Mouse (Mus musculus) embryonic facial prominence, embryonic 15.5 days (tissue): Measurements from ENCODE around the gene Lpp. TPM values are rescaled to one million over a fixed set of nuclear protein-coding genes. Genes with fewer than 3 reads are reported as not detected.

Experiments used
- ATAC-seq: fragments of 200-750 bp; cut with Nextera tagmentation; 2 replicates; pipeline ENCODE4 v1.8.0; 2017; ENCODE audit warnings: low read depth, moderate TSS enrichment; ENCODE audit not compliant: insufficient number of reproducible peaks, low FRiP score, low TSS enrichment
- H3K27ac ChIP-seq: fragments of 300-500 bp; sonication (generic); replicated peaks from 2 replicates; pipeline ENCODE4 v1.5.1; 2015; ENCODE audit warnings: mild to moderate bottlenecking, inconsistent platforms
- H3K27me3 ChIP-seq: fragments of 300-500 bp; sonication (generic); 2 replicates; pipeline ENCODE4 v1.6.1; 2015; ENCODE audit warnings: inconsistent platforms
- H3K36me3 ChIP-seq: fragments of 300-500 bp; sonication (generic); 2 replicates; pipeline ENCODE4 v1.6.1; 2015; ENCODE audit warnings: mild to moderate bottlenecking, inconsistent platforms
- H3K4me1 ChIP-seq: fragments of 300-500 bp; sonication (generic); 2 replicates; pipeline ENCODE4 v1.6.1; 2015; ENCODE audit warnings: inconsistent platforms
- H3K4me2 ChIP-seq: fragments of 300-500 bp; sonication (generic); replicated peaks from 2 replicates; pipeline ENCODE4 v1.6.1; 2015; ENCODE audit warnings: mild to moderate bottlenecking, inconsistent platforms
- H3K4me3 ChIP-seq: fragments of 300-500 bp; sonication (generic); replicated peaks from 2 replicates; pipeline ENCODE4 v1.5.1; 2015; ENCODE audit warnings: mild to moderate bottlenecking, inconsistent platforms
- H3K9ac ChIP-seq: fragments of 300-500 bp; sonication (generic); 2 replicates; pipeline ENCODE4 v1.6.1; 2015; ENCODE audit warnings: inconsistent platforms
- H3K9me3 ChIP-seq: fragments of 300-500 bp; sonication (generic); replicated peaks from 2 replicates; pipeline ENCODE4 v1.6.1; 2016; ENCODE audit warnings: inconsistent platforms
- WGBS: fragments of 180-500 bp; shearing (Covaris S2); methylation state at CpG from one replicate; pipeline ENCODE4 v1.1.7; 2015; 5-methylcytosine and 5-hydroxymethylcytosine counted together
- polyA plus RNA-seq: library from polyadenylated mRNA; unstranded; fragments of >200 nt; fragmentation: Nextera tagmentation; extraction: Ambion mirVana; gene quantifications from 2 replicates; pipeline ENCODE4 v1.2.1, GENCODE M21; 2015

Gene Lpp
- polyA plus RNA-seq, 1 experiment from 2014 or later: 52.8 TPM

- no peaks in the 10 kb centered on the region for H3K4me1 ChIP-seq
- no peak for ATAC-seq
- H3K4me2 ChIP-seq: no peak overlapping the region
- no peak overlapping the region for H3K4me3 ChIP-seq
- 55% methylated on average over 1 of the region's 1 CpGs for WGBS
- H3K36me3 ChIP-seq: no peaks in the 10 kb centered on the region
- H3K27me3 ChIP-seq: no peaks in the 10 kb centered on the region
- H3K27ac ChIP-seq: no peak overlapping the region
- no peaks in the 10 kb centered on the region for H3K9me3 ChIP-seq
- no peak overlapping the region for H3K9ac ChIP-seq
Measured at GRCm38 (mm10) chr16:24839018-24839417, 445.7 kb downstream of the Lpp start.

GRCm38 (mm10) chr16:24840073-24840472 lies 446.8 kb downstream of the Lpp start:
- 89% methylated on average over 5 of the region's 5 CpGs for WGBS
- Histone ChIP-seq H3K4me3 (no peak overlapping the region), H3K9ac (no peak overlapping the region), H3K27me3 (no peaks in the 10 kb centered on the region), H3K4me1 (no peaks in the 10 kb centered on the region), H3K27ac (no peak overlapping the region), H3K4me2 (no peak overlapping the region), H3K9me3 (no peaks in the 10 kb centered on the region), H3K36me3 (0 out of 2 replicates have a peak, but pooled peaks cover 2% of the 10 kb centered on the region)
- no peak for ATAC-seq

GRCm38 (mm10) chr16:24846141-24846540 lies 452.8 kb downstream of the Lpp start:
- Histone ChIP-seq H3K27me3 (no peaks in the 10 kb centered on the region), H3K9ac (no peak overlapping the region), H3K36me3 (0 out of 2 replicates have a peak, but pooled peaks cover 3% of the 10 kb centered on the region), H3K27ac (no peak overlapping the region), H3K9me3 (no peaks in the 10 kb centered on the region), H3K4me2 (no peak overlapping the region), H3K4me1 (no peaks in the 10 kb centered on the region), H3K4me3 (no peak overlapping the region)
- 82% methylated on average over 1 of the region's 1 CpGs for WGBS
- no peak for ATAC-seq

- H3K4me1 ChIP-seq: no peaks in the 10 kb centered on the region
- no peak overlapping the region for H3K4me3 ChIP-seq
- WGBS: 67% methylated on average over 9 of the region's 9 CpGs
- H3K27me3 ChIP-seq: no peaks in the 10 kb centered on the region
- H3K27ac ChIP-seq: no peak overlapping the region
- ATAC-seq: no peak
- no peaks in the 10 kb centered on the region for H3K9me3 ChIP-seq
- no peak overlapping the region for H3K9ac ChIP-seq
- no peak overlapping the region for H3K4me2 ChIP-seq
- H3K36me3 ChIP-seq: no peaks in the 10 kb centered on the region
Measured at GRCm38 (mm10) chr16:24859509-24860140, 466.3 kb downstream of the Lpp start.

GRCm38 (mm10) chr16:24860445-24860844 lies 467.1 kb downstream of the Lpp start:
- Histone ChIP-seq H3K9ac (no peak overlapping the region), H3K4me2 (no peak overlapping the region), H3K36me3 (no peaks in the 10 kb centered on the region), H3K27me3 (no peaks in the 10 kb centered on the region), H3K9me3 (no peaks in the 10 kb centered on the region), H3K4me1 (no peaks in the 10 kb centered on the region), H3K27ac (no peak overlapping the region), H3K4me3 (no peak overlapping the region)
- no peak for ATAC-seq
- whole genome bisulfite sequencing: 79% methylated on average over 7 of the region's 7 CpGs

GRCm38 (mm10) chr16:24861374-24861773 lies 468.1 kb downstream of the Lpp start:
- Histone ChIP-seq H3K4me1 (no peaks in the 10 kb centered on the region), H3K36me3 (no peaks in the 10 kb centered on the region), H3K9me3 (no peaks in the 10 kb centered on the region), H3K27me3 (no peaks in the 10 kb centered on the region), H3K4me3 (no peak overlapping the region), H3K27ac (no peak overlapping the region), H3K9ac (no peak overlapping the region), H3K4me2 (no peak overlapping the region)
- 40% methylated on average over 5 of the region's 5 CpGs for WGBS
- no peak for ATAC-seq

GRCm38 (mm10) chr16:24874235-24874634 lies 480.9 kb downstream of the Lpp start:
- Histone ChIP-seq H3K36me3 (peaks cover 7% of the 10 kb centered on the region), H3K9me3 (0 out of 2 replicates have a peak, but pooled peaks cover 5% of the 10 kb centered on the region), H3K4me3 (no peak overlapping the region), H3K4me1 (no peaks in the 10 kb centered on the region), H3K4me2 (no peak overlapping the region), H3K27me3 (no peaks in the 10 kb centered on the region), H3K9ac (no peak overlapping the region), H3K27ac (no peak overlapping the region)
- 74% methylated on average over 4 of the region's 4 CpGs for WGBS
- no peak for ATAC-seq

GRCm38 (mm10) chr16:24875661-24876060 lies 482.4 kb downstream of the Lpp start:
- no peak for ATAC-seq

GRCm38 (mm10) chr16:24878977-24879376 lies 485.7 kb downstream of the Lpp start:
- no peaks in the 10 kb centered on the region for H3K36me3 ChIP-seq
- H3K4me2 ChIP-seq: no peak overlapping the region
- ATAC-seq: no peak
- no peaks in the 10 kb centered on the region for H3K27me3 ChIP-seq
- 75% methylated on average over 4 of the region's 4 CpGs for WGBS
- H3K4me1 ChIP-seq: 0 out of 2 replicates have a peak, but pooled peaks cover 4% of the 10 kb centered on the region
- no peak overlapping the region for H3K27ac ChIP-seq
- H3K9ac ChIP-seq: no peak overlapping the region
- no peaks in the 10 kb centered on the region for H3K9me3 ChIP-seq
- no peak overlapping the region for H3K4me3 ChIP-seq

More at GRCm38 (mm10) chr16:24875661-24876060, 482.4 kb downstream of the Lpp start:
- Histone ChIP-seq H3K27me3 (no peaks in the 10 kb centered on the region), H3K27ac (no peak overlapping the region), H3K4me2 (no peak overlapping the region), H3K36me3 (peaks cover 7% of the 10 kb centered on the region), H3K9ac (no peak overlapping the region), H3K9me3 (0 out of 2 replicates have a peak, but pooled peaks cover 5% of the 10 kb centered on the region), H3K4me3 (no peak overlapping the region), H3K4me1 (0 out of 2 replicates have a peak, but pooled peaks cover 1% of the 10 kb centered on the region)
- 64% methylated on average over 1 of the region's 1 CpGs for WGBS

- Histone ChIP-seq H3K9me3 (no peaks in the 10 kb centered on the region), H3K9ac (no peak overlapping the region), H3K4me2 (no peak overlapping the region), H3K36me3 (no peaks in the 10 kb centered on the region), H3K27me3 (no peaks in the 10 kb centered on the region), H3K4me3 (no peak overlapping the region), H3K27ac (no peak overlapping the region), H3K4me1 (0 out of 2 replicates have a peak, but pooled peaks cover 4% of the 10 kb centered on the region)
- WGBS: 33% methylated on average over 8 of the region's 8 CpGs
- no peak for ATAC-seq
Measured at GRCm38 (mm10) chr16:24880698-24881097, 487.4 kb downstream of the Lpp start.

GRCm38 (mm10) chr16:24881981-24882775 lies 488.9 kb downstream of the Lpp start:
- Histone ChIP-seq H3K27me3 (no peaks in the 10 kb centered on the region), H3K9me3 (no peaks in the 10 kb centered on the region), H3K27ac (no peak overlapping the region), H3K4me1 (peaks cover 13% of the 10 kb centered on the region; the same call in 1 of the 2 replicates), H3K9ac (no peak overlapping the region), H3K36me3 (no peaks in the 10 kb centered on the region), H3K4me2 (no peak overlapping the region), H3K4me3 (no peak overlapping the region)
- no peak for ATAC-seq
- 92% methylated on average over 3 of the region's 3 CpGs for WGBS
